Mouse (Mus musculus) hindbrain, embryonic 13.5 days (tissue): ENCODE results near the gene Coro2a. TPM values are rescaled to one million over a fixed set of nuclear protein-coding genes. Genes with fewer than 3 reads are reported as not detected.
A peak's percentile ranks its signal among the peaks of the same experiment; 100 is the strongest.

Experiments
- ATAC-seq: fragments of 200-750 bp; cut with Nextera tagmentation; 2 replicates; pipeline ENCODE4 v1.8.0; 2017; ENCODE audit warnings: moderate TSS enrichment; ENCODE audit not compliant: low FRiP score
- H3K27ac ChIP-seq: fragments of 300-500 bp; sonication (generic); 2 replicates; pipeline ENCODE4 v1.5.1; 2015; ENCODE audit warnings: inconsistent platforms, mild to moderate bottlenecking, moderate library complexity
- H3K27me3 ChIP-seq: fragments of 300-500 bp; sonication (generic); 2 replicates; pipeline ENCODE4 v1.6.1; 2015; ENCODE audit warnings: mild to moderate bottlenecking, inconsistent platforms
- H3K36me3 ChIP-seq: fragments of 300-500 bp; sonication (generic); 2 replicates; pipeline ENCODE4 v1.6.1; 2015; ENCODE audit warnings: mild to moderate bottlenecking, inconsistent platforms
- H3K4me1 ChIP-seq: fragments of 300-500 bp; sonication (generic); replicated peaks from 2 replicates; pipeline ENCODE4 v1.6.1; 2015; ENCODE audit warnings: inconsistent platforms
- H3K4me2 ChIP-seq: fragments of 300-500 bp; sonication (generic); 2 replicates; pipeline ENCODE4 v1.6.1; 2015; ENCODE audit warnings: inconsistent platforms, mild to moderate bottlenecking, moderate library complexity
- H3K4me3 ChIP-seq: fragments of 300-500 bp; sonication (generic); 2 replicates; pipeline ENCODE4 v1.5.1; 2015; ENCODE audit warnings: mild to moderate bottlenecking, inconsistent platforms
- H3K9ac ChIP-seq: fragments of 300-500 bp; sonication (generic); 2 replicates; pipeline ENCODE4 v1.6.1; 2015; ENCODE audit warnings: mild to moderate bottlenecking, inconsistent platforms
- H3K9me3 ChIP-seq: fragments of 300-500 bp; sonication (generic); 2 replicates; pipeline ENCODE4 v1.6.1; 2016; ENCODE audit warnings: inconsistent platforms
- WGBS: fragments of 180-500 bp; shearing (Covaris S2); methylation state at CpG from one replicate; pipeline ENCODE4 v1.1.7; 2015; 5-methylcytosine and 5-hydroxymethylcytosine counted together
- polyA plus RNA-seq: library from polyadenylated mRNA; unstranded; fragments of >200 nt; fragmentation: Nextera tagmentation; extraction: Ambion mirVana; gene quantifications from 2 replicates; pipeline ENCODE4 v1.2.1, GENCODE M21; 2015

The Coro2a gene
- polyA plus RNA-seq, 1 experiment from 2014 or later, result 6.0 TPM

- Histone ChIP-seq H3K27ac (no peak overlapping the region), H3K4me1 (peaks cover 21% of the 10 kb centered on the region), H3K9me3 (no peaks in the 10 kb centered on the region), H3K4me2 (no peak overlapping the region), H3K9ac (no peak overlapping the region; the same call in 1 of the 2 replicates), H3K27me3 (peaks cover 39% of the 10 kb centered on the region), H3K4me3 (no peak overlapping the region), H3K36me3 (peaks cover 47% of the 10 kb centered on the region)
- no peak for ATAC-seq
- WGBS, result 55% methylated on average over 16 of the region's 16 CpGs
Observed at GRCm38 (mm10) chr4:46502606-46503502, 99.1 kb downstream of the Coro2a start.

GRCm38 (mm10) chr4:46498976-46499375, 103.0 kb downstream of the Coro2a start:
- Histone ChIP-seq H3K4me3 (no peak overlapping the region), H3K9ac (no peak overlapping the region), H3K27me3 (peaks cover 14% of the 10 kb centered on the region), H3K9me3 (no peaks in the 10 kb centered on the region), H3K27ac (no peak overlapping the region), H3K4me2 (no peak overlapping the region), H3K36me3 (peaks cover 66% of the 10 kb centered on the region), H3K4me1 (0 out of 2 replicates have a peak, but pooled peaks cover 4% of the 10 kb centered on the region)
- no peak for ATAC-seq
- 10% methylated on average over 4 of the region's 4 CpGs for WGBS

- ATAC-seq, result no peak
- no peak overlapping the region for H3K4me2 ChIP-seq
- peaks cover 66% of the 10 kb centered on the region for H3K36me3 ChIP-seq
- 0 out of 2 replicates have a peak, but pooled peaks cover 4% of the 10 kb centered on the region for H3K4me1 ChIP-seq
- WGBS, result 34% methylated on average over 3 of the region's 3 CpGs
- no peak overlapping the region for H3K27ac ChIP-seq
- H3K27me3 ChIP-seq, result peaks cover 14% of the 10 kb centered on the region
- H3K4me3 ChIP-seq, result no peak overlapping the region
- H3K9ac ChIP-seq, result no peak overlapping the region
- H3K9me3 ChIP-seq, result no peaks in the 10 kb centered on the region
Observed at GRCm38 (mm10) chr4:46498511-46498910, 103.5 kb downstream of the Coro2a start.

GRCm38 (mm10) chr4:46497286-46497892, 104.6 kb downstream of the Coro2a start:
- 49% methylated on average over 4 of the region's 4 CpGs for WGBS
- H3K9ac ChIP-seq, result no peak overlapping the region
- no peaks in the 10 kb centered on the region for H3K4me1 ChIP-seq
- ATAC-seq, result no peak
- H3K4me3 ChIP-seq, result no peak overlapping the region
- no peak overlapping the region for H3K27ac ChIP-seq
- peaks cover 67% of the 10 kb centered on the region for H3K36me3 ChIP-seq
- H3K9me3 ChIP-seq, result no peaks in the 10 kb centered on the region
- no peak overlapping the region for H3K4me2 ChIP-seq
- H3K27me3 ChIP-seq, result peaks cover 14% of the 10 kb centered on the region

GRCm38 (mm10) chr4:46495543-46495942, 106.5 kb downstream of the Coro2a start:
- Histone ChIP-seq H3K36me3 (peaks cover 51% of the 10 kb centered on the region), H3K27me3 (0 out of 2 replicates have a peak, but pooled peaks cover 3% of the 10 kb centered on the region), H3K4me2 (no peak overlapping the region), H3K27ac (no peak overlapping the region), H3K9ac (no peak overlapping the region), H3K4me1 (peaks cover 4% of the 10 kb centered on the region; the same call in 1 of the 2 replicates), H3K4me3 (no peak overlapping the region), H3K9me3 (no peaks in the 10 kb centered on the region)
- WGBS, result 91% methylated on average over 12 of the region's 12 CpGs
- ATAC-seq, result no peak

GRCm38 (mm10) chr4:46493071-46493470, 108.9 kb downstream of the Coro2a start:
- Histone ChIP-seq H3K36me3 (peaks cover 38% of the 10 kb centered on the region), H3K4me3 (no peak overlapping the region)

GRCm38 (mm10) chr4:46489028-46489925, 112.7 kb downstream of the Coro2a start, which contains the start of gene Nans:
Nans (plus strand) TSS chr4:46489248.
- Histone ChIP-seq H3K9ac (peak within 1 kb of the TSS; percentile 77), H3K4me3 (peak within 1 kb of the TSS; percentile 61), H3K9me3 (0 out of 2 replicates have a peak, but pooled peaks cover 4% of the 10 kb centered on the region), H3K4me1 (peaks cover 14% of the 10 kb centered on the region), H3K36me3 (peaks cover 18% of the 10 kb centered on the region), H3K27ac (peak within 1 kb of the TSS; percentile 83), H3K4me2 (peak within 1 kb of the TSS; percentile 81), H3K27me3 (no peaks in the 10 kb centered on the region)
- under 1% methylated on average over 56 of the region's 58 CpGs for WGBS
- ATAC-seq, result peak; percentile 99

More at GRCm38 (mm10) chr4:46493071-46493470, 108.9 kb downstream of the Coro2a start:
- Histone ChIP-seq H3K27me3 (no peaks in the 10 kb centered on the region), H3K9me3 (0 out of 2 replicates have a peak, but pooled peaks cover 4% of the 10 kb centered on the region), H3K27ac (no peak overlapping the region), H3K4me2 (no peak overlapping the region), H3K9ac (no peak overlapping the region), H3K4me1 (peaks cover 14% of the 10 kb centered on the region)
- 98% methylated on average over 6 of the region's 6 CpGs for WGBS
- ATAC-seq, result no peak

GRCm38 (mm10) chr4:46487348-46487747, 114.7 kb downstream of the Coro2a start:
- 90% methylated on average over 5 of the region's 5 CpGs for WGBS
- H3K27me3 ChIP-seq, result no peaks in the 10 kb centered on the region
- H3K9me3 ChIP-seq, result 0 out of 2 replicates have a peak, but pooled peaks cover 4% of the 10 kb centered on the region
- no peak overlapping the region for H3K4me3 ChIP-seq
- no peak overlapping the region for H3K9ac ChIP-seq
- no peak overlapping the region for H3K4me2 ChIP-seq
- H3K36me3 ChIP-seq, result no peaks in the 10 kb centered on the region
- ATAC-seq, result no peak
- peaks cover 14% of the 10 kb centered on the region for H3K4me1 ChIP-seq
- no peak overlapping the region for H3K27ac ChIP-seq

Other genes starting within 250 kb of the Coro2a start
- gene Trmo, start 212.8 kb downstream of the Coro2a start, polyA plus RNA-seq, result 8.9 and 10.0 TPM in 2 replicates
- gene Hemgn, start 188.7 kb downstream of the Coro2a start, polyA plus RNA-seq, result 0.22 and 0.62 TPM in 2 replicates
- gene Anp32b, start 151.3 kb downstream of the Coro2a start, polyA plus RNA-seq, result 97.0 and 104 TPM in 2 replicates
- gene Nans, start 113.0 kb downstream of the Coro2a start, polyA plus RNA-seq, result 64.7 and 67.5 TPM in 2 replicates
- gene Trim14, start 66.1 kb downstream of the Coro2a start, polyA plus RNA-seq, result 0.93 and 0.96 TPM in 2 replicates
- gene Tbc1d2, start 48.0 kb upstream of the Coro2a start, polyA plus RNA-seq, result 0.73 and 0.75 TPM in 2 replicates